Mouse (Mus musculus): ENCODE data around the gene Smim6.

Smim6 gene

GRCm38 (mm10) chr11:115933747-115934110 is 21.9 kb downstream of the Smim6 start:
- in situ Hi-C loops (cut with MboI, MseI): no loop called here

- in situ Hi-C loops (cut with MboI, MseI): loop anchor here (5.0 kb wide), 1 partner anchor 62 kb away; no protein-coding TSS in a partner anchor
Observed at GRCm38 (mm10) chr11:115939690-115940329, 28.0 kb downstream of the Smim6 start.

GRCm38 (mm10) chr11:115941980-115942379 is 30.2 kb downstream of the Smim6 start:
- in situ Hi-C loops (cut with MboI, MseI): loop anchor here (5.0 kb wide), 1 partner anchor 60 kb away; no protein-coding TSS in a partner anchor

- in situ Hi-C loops (cut with MboI, MseI): no loop called here
Observed at GRCm38 (mm10) chr11:115945247-115945646, 33.4 kb downstream of the Smim6 start.

GRCm38 (mm10) chr11:115946221-115946828 is 34.5 kb downstream of the Smim6 start:
- in situ Hi-C loops (cut with MboI, MseI): no loop called here

- in situ Hi-C loops (cut with MboI, MseI): no loop called here
Observed at GRCm38 (mm10) chr11:115948316-115948715, 36.5 kb downstream of the Smim6 start.

GRCm38 (mm10) chr11:115950719-115951118 is 38.9 kb downstream of the Smim6 start:
- in situ Hi-C loops (cut with MboI, MseI): no loop called here

- in situ Hi-C loops (cut with MboI, MseI): no loop called here
Observed at GRCm38 (mm10) chr11:115954712-115955111, 42.9 kb downstream of the Smim6 start.

GRCm38 (mm10) chr11:115955195-115955858 is 43.5 kb downstream of the Smim6 start:
- in situ Hi-C loops (cut with MboI, MseI): no loop called here

GRCm38 (mm10) chr11:115956453-115956852 is 44.6 kb downstream of the Smim6 start:
- in situ Hi-C loops (cut with MboI, MseI): no loop called here

GRCm38 (mm10) chr11:115957971-115958370 is 46.2 kb downstream of the Smim6 start:
- in situ Hi-C loops (cut with MboI, MseI): no loop called here

GRCm38 (mm10) chr11:115959018-115959417 is 47.2 kb downstream of the Smim6 start:
- in situ Hi-C loops (cut with MboI, MseI): no loop called here

- in situ Hi-C loops (cut with MboI, MseI): no loop called here
Observed at GRCm38 (mm10) chr11:115962651-115963412, 51.0 kb downstream of the Smim6 start.
